Mouse (Mus musculus) layer of hippocampus, adult 11-12 months (tissue): ENCODE data around the gene Slc4a8.

ENCODE experiments used
- DNase-seq: peaks from one replicate; pipeline ENCODE4 v3.0.0; 2022; ENCODE audit warnings: low spot score

Slc4a8 gene

GRCm38 (mm10) chr15:100761419-100762185 is at the start of gene Slc4a8:
Gene Slc4a8, plus strand, starts transcription at chr15:100761747.
- peak; percentile 93 for DNase-seq

DNA sequence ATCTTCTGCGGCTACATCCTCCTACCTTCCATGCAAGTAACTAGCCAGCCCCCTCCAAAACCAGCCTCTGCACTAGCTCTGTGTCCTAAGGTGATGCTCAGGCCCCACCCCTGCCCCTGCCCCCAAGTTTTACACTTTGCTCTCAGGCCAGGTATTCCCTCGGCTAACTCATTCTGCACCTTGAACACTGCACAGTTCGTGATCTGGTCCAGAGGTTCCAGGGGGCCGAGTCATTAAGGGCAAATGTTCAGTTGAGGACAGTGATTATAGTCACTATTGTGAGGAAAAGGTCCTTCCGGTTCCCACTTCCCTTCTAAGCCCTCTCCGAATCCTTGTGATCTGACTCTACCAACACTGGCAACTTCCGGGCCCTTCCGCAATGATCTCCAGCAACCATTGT is 47.1 kb upstream of the Slc4a8 start:
- DNase-seq, result no peak

DNA sequence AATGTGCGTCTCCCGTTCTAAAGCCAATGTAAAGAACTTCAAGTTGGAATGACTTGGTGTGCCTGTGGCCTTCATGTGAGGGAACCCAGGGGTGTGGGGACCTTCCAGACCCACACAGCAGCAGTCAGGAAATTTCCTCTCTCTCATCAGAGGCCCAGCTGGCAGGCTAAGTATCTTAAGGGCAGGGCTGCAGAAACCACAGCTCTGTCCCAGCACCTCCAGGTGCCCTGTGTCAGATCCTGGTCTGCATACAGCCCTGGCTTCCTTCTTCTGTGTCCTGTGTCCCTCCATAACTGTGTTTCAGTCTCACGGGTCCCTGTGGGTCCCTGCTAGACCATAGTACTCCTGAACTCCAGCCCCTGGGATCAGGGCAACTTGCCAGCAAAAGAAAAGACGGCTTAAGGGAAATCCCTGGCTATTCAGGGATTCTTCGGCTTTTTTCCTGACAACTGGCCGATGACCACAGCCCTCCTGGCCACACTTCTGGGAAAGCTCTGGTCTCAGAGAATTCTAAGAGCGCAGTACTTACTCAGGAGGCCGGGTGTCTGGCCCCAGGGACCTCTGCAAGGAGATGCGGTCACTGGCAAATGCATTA is 46.1 kb upstream of the Slc4a8 start:
- no peak for DNase-seq

GRCm38 (mm10) chr15:100717933-100718332 is 43.6 kb upstream of the Slc4a8 start:
- DNase-seq, result no peak

DNA sequence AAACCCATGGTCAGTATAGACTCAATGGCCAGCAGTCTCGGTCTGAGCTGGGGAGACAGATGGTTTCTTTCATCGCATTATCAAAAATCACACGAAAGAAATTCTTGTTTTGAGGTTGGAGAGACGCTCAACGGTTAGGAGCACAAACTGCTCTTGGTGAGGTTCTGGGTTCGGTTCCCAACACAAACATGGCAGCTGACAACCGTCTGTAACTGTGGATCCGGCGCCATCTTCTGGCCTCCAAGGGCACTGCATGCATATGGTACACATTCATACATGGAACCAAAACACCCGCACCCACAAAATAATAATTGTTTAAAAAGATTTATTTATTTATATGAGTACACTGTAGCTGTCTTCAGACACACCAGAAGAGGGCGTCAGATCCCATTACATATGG is 43.0 kb upstream of the Slc4a8 start:
- DNase-seq, result no peak

DNA sequence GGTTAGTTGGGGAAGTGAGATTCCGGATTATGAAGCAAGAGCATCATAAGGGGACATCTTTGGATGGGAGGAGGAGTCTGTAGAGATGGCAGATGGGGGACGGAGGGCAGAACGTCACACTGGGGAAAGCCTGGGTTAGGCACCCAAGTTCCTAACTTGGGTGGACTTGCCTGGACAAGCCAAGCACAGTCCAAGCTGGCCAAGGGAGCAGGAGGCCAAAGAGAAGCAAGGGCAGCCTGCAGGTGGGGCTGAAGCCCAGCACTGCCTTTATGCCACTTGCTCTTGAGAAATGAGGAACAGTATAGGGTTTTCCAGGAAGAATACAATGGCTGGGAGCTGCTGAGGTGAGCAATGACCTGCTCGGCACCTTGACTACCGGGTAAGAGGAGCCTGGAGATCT is 42.3 kb upstream of the Slc4a8 start:
- DNase-seq, result no peak

GRCm38 (mm10) chr15:100720066-100720465 is 41.5 kb upstream of the Slc4a8 start:
- no peak for DNase-seq

DNA sequence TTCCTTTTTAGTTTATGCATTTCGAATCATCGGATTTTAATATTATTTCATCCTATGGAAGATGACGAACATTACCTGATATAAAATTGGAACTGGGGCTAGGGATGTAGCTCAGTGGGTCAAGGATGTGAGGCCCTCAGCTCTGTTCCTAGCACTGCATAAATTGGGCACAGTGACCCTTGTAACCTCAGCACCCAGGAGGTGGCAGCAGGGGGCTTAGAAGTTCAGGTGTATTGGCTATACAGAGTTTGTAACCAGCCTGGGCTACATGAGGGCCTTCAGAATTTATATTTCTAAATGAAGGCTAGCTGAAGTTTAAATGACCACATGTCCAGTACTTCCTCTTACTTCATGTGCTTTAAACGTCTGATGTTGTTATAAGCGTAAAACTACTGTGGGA is 40.1 kb upstream of the Slc4a8 start:
- DNase-seq, result no peak

- DNase-seq, result no peak
These were observed 39.5 kb upstream of the Slc4a8 start for GRCm38 (mm10) chr15:100722026-100722425.

- no peak for DNase-seq
These were observed 39.0 kb upstream of the Slc4a8 start for GRCm38 (mm10) chr15:100722564-100722963.

GRCm38 (mm10) chr15:100723505-100723904 is 38.0 kb upstream of the Slc4a8 start:
- no peak for DNase-seq

DNA sequence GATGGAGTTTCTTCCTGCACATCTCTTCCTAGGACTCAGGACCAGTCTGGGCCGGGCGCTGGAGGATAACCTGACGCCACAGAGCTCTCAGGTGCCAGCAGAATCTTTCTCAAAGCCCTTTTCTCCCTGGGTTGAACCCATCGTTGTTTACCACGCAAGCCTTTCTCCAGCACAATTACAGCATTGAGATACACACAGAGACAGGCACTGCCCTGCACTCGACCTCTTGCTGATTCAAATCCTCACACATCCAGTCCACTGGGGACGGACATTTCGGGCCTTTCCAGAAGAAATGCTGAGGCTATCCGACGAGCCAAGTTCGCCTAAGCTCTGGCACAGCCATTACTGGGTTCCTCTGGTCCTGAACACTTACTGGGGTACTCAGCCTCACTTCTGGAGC is 34.8 kb upstream of the Slc4a8 start:
- DNase-seq, result no peak

GRCm38 (mm10) chr15:100727834-100728233 is 33.7 kb upstream of the Slc4a8 start:
- no peak for DNase-seq

- no peak for DNase-seq
These were observed 33.0 kb upstream of the Slc4a8 start for GRCm38 (mm10) chr15:100728586-100728985.

- DNase-seq, result no peak
These were observed 32.1 kb upstream of the Slc4a8 start, which contains the start of gene Galnt6 for GRCm38 (mm10) chr15:100729281-100729985. Gene Galnt6, minus strand, starts transcription at chr15:100729376.

DNA sequence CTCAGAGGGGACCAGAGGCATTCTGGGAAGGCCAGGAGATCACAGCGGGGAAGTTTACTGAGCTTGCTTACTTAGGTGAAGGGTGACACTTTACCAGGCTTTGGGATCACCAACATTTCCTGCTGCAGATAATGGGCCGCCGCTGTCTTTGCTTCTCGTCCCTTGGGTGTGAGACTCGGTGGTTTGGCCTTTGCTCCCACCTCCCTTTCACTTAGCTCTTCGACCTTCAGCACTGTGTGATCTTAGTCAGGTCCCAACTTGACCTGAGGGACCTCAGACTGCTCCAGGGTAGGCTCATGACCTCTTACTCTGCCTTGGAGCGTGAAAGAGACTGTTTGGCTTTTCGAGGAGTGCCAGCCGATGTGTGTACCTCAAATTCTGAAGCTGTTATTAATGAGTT is 30.5 kb upstream of the Slc4a8 start:
- no peak for DNase-seq

GRCm38 (mm10) chr15:100732580-100732979 is 29.0 kb upstream of the Slc4a8 start:
- DNase-seq, result no peak

DNA sequence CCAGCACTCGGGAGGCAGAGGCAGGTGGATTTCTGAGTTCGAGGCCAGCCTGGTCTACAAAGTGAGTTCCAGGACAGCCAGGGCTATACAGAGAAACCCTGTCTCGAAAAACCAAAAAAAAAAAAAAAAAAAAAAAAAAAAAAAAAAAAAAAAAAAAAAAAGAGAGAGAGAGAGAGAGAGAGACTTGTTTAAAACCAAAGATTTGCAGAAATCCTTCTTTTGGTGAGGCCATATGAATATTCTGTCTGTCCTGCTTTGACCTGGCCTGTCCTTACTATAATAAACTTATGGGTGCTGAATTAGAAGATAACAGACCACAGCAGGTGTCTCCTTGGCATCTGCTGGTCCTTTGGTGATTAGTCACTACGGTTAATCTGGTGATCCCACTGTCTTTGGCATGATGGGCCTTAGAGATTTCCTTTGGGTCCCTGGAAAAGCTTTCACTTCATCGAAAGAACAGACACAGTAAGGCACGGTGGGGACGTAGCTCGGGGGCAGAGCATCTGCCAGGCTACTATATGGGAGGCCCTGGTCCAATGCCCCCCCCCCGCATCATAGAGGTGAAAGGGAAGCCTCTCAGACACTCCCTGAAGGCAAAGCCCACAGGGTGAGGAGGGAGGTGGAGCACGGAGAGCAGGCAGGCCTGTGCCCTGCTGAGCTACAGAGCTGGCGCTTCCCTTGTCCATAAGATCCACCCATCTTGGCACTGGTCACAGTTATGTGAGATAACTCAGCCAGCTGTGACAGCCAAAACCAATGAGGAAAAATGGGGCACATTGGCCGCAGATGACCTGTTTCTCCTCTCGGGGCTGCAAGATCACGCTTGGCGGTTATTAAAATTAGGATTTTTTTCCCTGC is 26.2 kb upstream of the Slc4a8 start:
- DNase-seq, result no peak

- no peak for DNase-seq
These were observed 25.6 kb upstream of the Slc4a8 start for GRCm38 (mm10) chr15:100735953-100736300.

GRCm38 (mm10) chr15:100737667-100738066 is 23.9 kb upstream of the Slc4a8 start:
- DNase-seq, result no peak

DNA sequence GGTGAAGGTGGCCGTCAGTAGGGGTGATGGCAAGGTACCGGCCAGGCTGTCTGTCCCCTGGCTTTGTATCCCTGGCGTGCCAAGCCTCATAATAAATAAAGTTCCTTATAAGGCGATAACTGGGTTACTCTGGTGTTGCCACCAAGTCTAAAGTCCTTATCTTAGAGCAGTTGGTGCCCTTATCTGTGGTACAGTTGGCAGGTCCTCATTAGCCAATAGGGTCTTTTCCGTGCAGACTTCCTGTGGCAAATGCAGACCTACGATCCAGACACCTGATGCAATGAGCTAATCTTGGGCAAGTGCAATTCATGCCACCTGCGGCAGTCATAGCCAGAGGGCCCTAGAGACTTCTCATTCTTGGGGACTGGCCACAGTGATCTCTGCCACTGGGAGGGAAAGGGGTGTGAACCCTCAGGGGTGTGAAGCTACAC is 23.2 kb upstream of the Slc4a8 start:
- DNase-seq, result no peak

- no peak for DNase-seq
These were observed 22.1 kb upstream of the Slc4a8 start for GRCm38 (mm10) chr15:100739442-100739841.
